Mouse (Mus musculus) forebrain, postnatal 0 days (tissue): ENCODE data around the gene Ssc5d. TPM values are rescaled to one million over a fixed set of nuclear protein-coding genes. Genes with fewer than 3 reads are reported as not detected.
"Not testable (repeated sequence)": the region's sequence is repeated elsewhere in the genome, so short reads cannot be mapped to it uniquely, and the experiment has no call there.

Experiments
- ATAC-seq: fragments of 200-750 bp; cut with Nextera tagmentation; 2 replicates; pipeline ENCODE4 v1.8.0; 2017; ENCODE audit warnings: mild to moderate bottlenecking, moderate library complexity
- DNase-seq: peaks from one replicate; pipeline ENCODE4 v3.0.0-alpha.2; 2015
- H3K27ac ChIP-seq: fragments of 300-500 bp; sonication (generic); 2 replicates; pipeline ENCODE4 v1.5.1; 2014; ENCODE audit warnings: low read depth, mild to moderate bottlenecking, antibody characterized with exemption, low read length, moderate library complexity, mixed read lengths
- H3K27me3 ChIP-seq: fragments of 300-500 bp; sonication (generic); 2 replicates; pipeline ENCODE4 v1.6.1; 2014; ENCODE audit warnings: mild to moderate bottlenecking, low read length, mixed read lengths; ENCODE audit not compliant: insufficient read depth
- H3K36me3 ChIP-seq: fragments of 300-500 bp; sonication (generic); 2 replicates; pipeline ENCODE4 v1.6.1; 2014; ENCODE audit warnings: mild to moderate bottlenecking, moderate library complexity; ENCODE audit not compliant: insufficient read depth
- H3K4me1 ChIP-seq: fragments of 300-500 bp; sonication (generic); 2 replicates; pipeline ENCODE4 v1.6.1; 2014; ENCODE audit warnings: antibody characterized with exemption; ENCODE audit not compliant: insufficient read depth
- H3K4me2 ChIP-seq: fragments of 300-500 bp; sonication (generic); 2 replicates; pipeline ENCODE4 v1.6.1; 2014; ENCODE audit warnings: low read depth, mild to moderate bottlenecking, moderate library complexity
- H3K4me3 ChIP-seq: fragments of 300-500 bp; sonication (generic); 2 replicates; pipeline ENCODE4 v1.5.1; 2014; ENCODE audit warnings: low read depth, low read length, mixed read lengths
- H3K9ac ChIP-seq: fragments of 300-500 bp; sonication (generic); 2 replicates; pipeline ENCODE4 v1.6.1; 2014; ENCODE audit warnings: mild to moderate bottlenecking
- H3K9me3 ChIP-seq: fragments of 300-500 bp; sonication (generic); 2 replicates; pipeline ENCODE4 v1.6.1; 2016; ENCODE audit warnings: low read length
- CTCF ChIP-seq: sonication (generic); IDR thresholded peaks from 2 replicates; pipeline ENCODE4 v1.5.1; 2016; ENCODE audit warnings: antibody characterized with exemption, control low read depth, low read depth
- WGBS: fragments of 180-500 bp; shearing (Covaris S2); extraction: QIAGEN DNeasy Blood & Tissue Kit; methylation state at CpG from one replicate; pipeline ENCODE4 v1.1.7; 2014; 5-methylcytosine and 5-hydroxymethylcytosine counted together
- polyA plus RNA-seq: library from polyadenylated mRNA; unstranded; fragments of >200 nt; fragmentation: Nextera tagmentation; extraction: Ambion mirVana; gene quantifications from 2 replicates; pipeline ENCODE4 v1.2.1, GENCODE M21; 2015
- total RNA-seq: library from RNA; depleted of rRNA; stranded (reverse); fragments of >200 nt; gene quantifications from 2 replicates; pipeline ENCODE4 v1.2.3, GENCODE M21; 2014; rRNA removed

Ssc5d gene
- total RNA-seq (0.54 and 1.7 TPM in 2 replicates), polyA plus RNA-seq (0.51 and 0.63 TPM in 2 replicates)

DNA sequence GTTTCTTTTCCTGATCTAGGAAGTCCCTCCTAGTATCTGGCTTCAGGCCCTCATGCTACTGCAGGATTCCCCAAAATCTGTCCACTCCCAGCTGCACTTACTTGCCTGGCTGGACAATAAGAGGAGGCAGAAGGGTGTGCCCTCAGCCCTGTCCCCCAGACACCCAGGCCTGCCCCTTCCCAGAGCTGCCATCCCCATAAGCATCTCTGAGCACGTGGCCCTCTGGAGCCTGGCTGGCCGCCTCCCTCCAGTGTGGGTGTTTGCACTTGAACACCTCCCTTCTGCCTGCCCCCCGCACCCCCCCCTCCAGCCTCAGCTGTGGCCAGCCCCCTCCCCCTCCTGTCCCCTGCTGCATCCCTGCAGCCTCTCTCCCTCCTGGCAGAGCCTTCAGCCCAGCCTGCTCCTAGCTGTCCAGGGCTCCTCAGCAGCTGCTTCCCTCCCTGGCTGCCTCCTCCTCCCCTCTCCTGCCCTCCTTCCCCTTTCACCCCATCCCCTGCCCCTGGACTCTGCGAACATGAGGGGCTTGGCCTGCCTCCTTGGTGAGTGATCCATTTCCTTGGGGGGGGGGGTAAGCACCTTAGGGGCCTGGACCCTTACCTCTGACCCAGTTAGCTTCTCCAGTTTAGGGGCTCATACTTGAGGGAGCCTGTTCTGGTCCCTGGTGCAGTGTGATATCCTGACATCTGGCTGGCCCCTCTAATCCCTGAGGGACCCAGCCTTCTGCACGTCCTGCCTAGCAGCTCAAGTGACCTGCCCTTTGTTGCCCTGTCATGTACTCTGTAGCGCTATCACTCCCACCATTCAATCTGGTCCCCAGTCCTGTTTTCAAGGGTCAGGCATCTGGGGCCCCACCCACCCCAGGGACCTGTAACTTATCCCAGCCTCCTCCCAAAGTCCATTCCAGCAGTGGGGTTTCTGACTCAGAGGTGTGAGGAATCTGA, at the start of gene Ssc5d:
Gene Ssc5d, plus strand, starts transcription at position 345 of the 941 bp plus-strand sequence.
- ATAC-seq (no peak), DNase-seq (no peak)
- Histone ChIP-seq H3K4me2 (peak within 1 kb of the TSS; percentile 97), H3K27me3 (no peaks in the 10 kb centered on the region), H3K27ac (peak within 1 kb of the TSS; percentile 96; the same call in 1 of the 2 replicates), H3K4me1 (peaks cover 28% of the 10 kb centered on the region; the same call in 1 of the 2 replicates), H3K36me3 (peaks cover 6% of the 10 kb centered on the region), H3K9ac (peak within 1 kb of the TSS; percentile 33; the same call in 1 of the 2 replicates), H3K9me3 (no peaks in the 10 kb centered on the region), H3K4me3 (no peak within 1 kb of the TSS)
- no peak for TF ChIP-seq CTCF
- 7% methylated on average over 6 of the region's 6 CpGs for WGBS

DNA sequence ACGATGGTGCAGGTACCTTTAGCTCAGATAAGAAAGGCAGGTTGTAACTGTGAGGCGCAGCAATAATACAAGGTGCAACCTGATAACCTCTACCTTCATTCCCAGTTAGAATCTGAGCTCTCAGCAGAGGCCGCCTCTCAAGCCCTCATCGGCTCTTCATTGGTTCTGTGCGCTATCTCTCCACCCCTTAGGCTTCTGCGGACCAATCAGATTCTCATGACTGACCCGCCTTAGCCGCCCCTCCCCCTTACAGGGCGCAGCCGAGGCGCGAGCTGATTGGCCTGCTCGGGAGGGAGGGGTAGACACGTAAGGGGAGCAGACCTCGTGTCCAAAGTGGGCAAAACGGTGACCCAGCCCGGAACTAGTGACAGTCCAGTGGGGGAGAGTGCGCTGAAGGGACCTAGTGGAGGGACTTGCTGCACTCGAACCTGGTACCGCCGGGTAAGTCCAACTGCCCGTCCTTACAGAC, 48.8 kb upstream of the Ssc5d start, which contains the start of gene Isoc2a:
Gene Isoc2a, plus strand, starts transcription at position 401 of the 469 bp plus-strand sequence.
- no peak for TF ChIP-seq CTCF
- peak within 1 kb of the TSS; percentile 83 for H3K4me2 ChIP-seq
- DNase-seq (peak; percentile 95), ATAC-seq (peak; percentile 100)
- H3K4me1 ChIP-seq: 0 out of 2 replicates have a peak, but pooled peaks cover 3% of the 10 kb centered on the region
- H3K4me3 ChIP-seq: peak within 1 kb of the TSS; percentile 51
- H3K27ac ChIP-seq: no peak within 1 kb of the TSS
- no peaks in the 10 kb centered on the region for H3K9me3 ChIP-seq
- under 1% methylated on average over 22 of the region's 22 CpGs for WGBS
- H3K27me3 ChIP-seq: no peaks in the 10 kb centered on the region
- H3K9ac ChIP-seq: peak within 1 kb of the TSS; percentile 49
- no peaks in the 10 kb centered on the region for H3K36me3 ChIP-seq

DNA sequence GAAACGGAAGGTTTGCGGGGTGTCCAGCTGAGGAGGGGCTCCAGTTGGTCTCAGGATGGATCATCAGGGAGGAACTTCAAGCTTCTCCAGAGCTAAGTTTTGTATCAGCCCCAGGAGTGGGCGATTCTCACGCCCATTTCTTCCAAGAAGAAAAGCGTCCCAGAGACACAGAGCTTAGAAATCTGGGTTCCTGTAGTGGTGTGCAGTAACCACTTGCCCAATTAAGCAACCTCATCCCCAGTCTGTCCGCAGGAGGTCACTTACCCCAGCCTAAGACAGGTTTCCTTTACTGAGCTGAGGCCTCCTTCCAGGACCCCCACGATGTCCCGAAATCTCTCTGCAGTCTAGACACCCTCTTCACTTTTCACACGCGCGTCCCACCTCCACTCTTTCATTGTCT, 48.4 kb upstream of the Ssc5d start:
- no peak for DNase-seq
- Histone ChIP-seq H3K9ac (peak overlapping the region; percentile 49), H3K4me3 (peak overlapping the region; percentile 51), H3K4me2 (peak overlapping the region; percentile 83), H3K4me1 (0 out of 2 replicates have a peak, but pooled peaks cover 3% of the 10 kb centered on the region), H3K27me3 (no peaks in the 10 kb centered on the region), H3K27ac (no peak overlapping the region), H3K36me3 (no peaks in the 10 kb centered on the region), H3K9me3 (no peaks in the 10 kb centered on the region)
- 8% methylated on average over 11 of the region's 11 CpGs for WGBS
- no peak; the same call in 1 of the 2 replicates for ATAC-seq
- no peak for TF ChIP-seq CTCF

DNA sequence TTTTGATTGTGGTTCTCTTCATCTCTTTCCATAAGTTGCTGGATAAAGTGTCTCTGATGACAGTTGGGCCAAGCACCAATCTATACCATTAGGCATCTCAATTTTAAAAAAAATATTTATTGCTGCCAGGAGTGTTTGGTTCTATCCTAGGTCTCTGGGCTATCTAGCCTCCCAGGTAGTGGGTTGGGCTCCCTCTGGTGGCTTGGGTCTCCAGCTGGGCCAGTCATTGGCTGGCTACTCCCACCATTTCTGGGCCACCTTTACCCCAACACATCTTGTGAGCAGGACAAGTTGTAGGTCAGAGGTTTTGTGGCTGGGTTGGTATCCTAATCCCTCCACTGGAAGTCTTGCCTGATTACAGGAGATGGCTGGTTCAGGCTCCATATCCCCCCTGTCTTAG, 47.4 kb upstream of the Ssc5d start:
- Histone ChIP-seq H3K4me3 (no peak overlapping the region), H3K27ac (no peak overlapping the region), H3K4me2 (no peak overlapping the region), H3K36me3 (no peaks in the 10 kb centered on the region), H3K4me1 (0 out of 2 replicates have a peak, but pooled peaks cover 3% of the 10 kb centered on the region), H3K9ac (no peak overlapping the region), H3K27me3 (no peaks in the 10 kb centered on the region), H3K9me3 (no peaks in the 10 kb centered on the region)
- no peak for TF ChIP-seq CTCF
- DNase-seq: no peak
- no peak for ATAC-seq

DNA sequence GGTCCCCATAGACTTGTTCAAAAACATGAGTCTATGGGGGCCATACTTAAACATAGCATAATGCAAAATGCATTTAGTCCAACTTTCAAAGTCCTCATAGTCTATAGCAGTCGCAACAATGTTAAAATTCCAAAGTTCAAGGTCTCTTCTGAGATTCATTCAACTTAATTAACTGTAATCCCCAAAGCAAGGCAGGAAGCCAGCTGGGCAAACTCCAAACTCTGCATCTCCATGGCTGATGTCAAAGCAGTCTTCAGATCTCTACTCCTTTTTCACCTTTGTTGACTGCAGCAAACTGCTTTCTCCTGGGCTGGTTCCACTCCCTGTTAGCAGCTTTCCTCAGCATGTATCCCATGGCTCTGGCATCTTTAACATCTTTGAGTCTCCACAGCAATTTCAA, 46.5 kb upstream of the Ssc5d start:
- DNase-seq, H3K4me3 ChIP-seq, H3K9me3 ChIP-seq, H3K27me3 ChIP-seq, H3K4me2 ChIP-seq, H3K9ac ChIP-seq, H3K27ac ChIP-seq, H3K36me3 ChIP-seq, H3K4me1 ChIP-seq, ATAC-seq: not testable (repeated sequence)
- 89% methylated on average over 1 of the region's 1 CpGs for WGBS

DNA sequence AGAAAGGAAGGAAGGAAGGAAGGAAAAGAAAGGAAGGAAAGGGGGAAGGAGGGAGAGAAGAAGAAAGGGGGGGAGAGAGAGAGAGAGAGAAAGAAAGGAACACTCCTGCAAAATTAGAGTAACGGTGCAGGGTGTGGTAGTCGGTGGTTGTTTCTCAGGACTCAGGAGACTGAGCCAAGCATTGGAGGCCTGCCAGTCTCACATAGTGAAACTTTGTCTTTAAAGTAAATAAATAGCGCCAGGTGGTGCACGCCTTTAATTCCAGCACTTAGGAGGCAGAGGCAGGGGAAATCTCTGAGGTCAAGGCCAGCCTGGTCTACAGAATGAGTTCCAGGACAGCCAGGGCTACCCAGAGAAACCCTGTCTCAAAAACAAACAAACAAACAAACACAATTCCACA, 38.9 kb upstream of the Ssc5d start:
- 59% methylated on average over 4 of the region's 4 CpGs for WGBS
- no peak for TF ChIP-seq CTCF

DNA sequence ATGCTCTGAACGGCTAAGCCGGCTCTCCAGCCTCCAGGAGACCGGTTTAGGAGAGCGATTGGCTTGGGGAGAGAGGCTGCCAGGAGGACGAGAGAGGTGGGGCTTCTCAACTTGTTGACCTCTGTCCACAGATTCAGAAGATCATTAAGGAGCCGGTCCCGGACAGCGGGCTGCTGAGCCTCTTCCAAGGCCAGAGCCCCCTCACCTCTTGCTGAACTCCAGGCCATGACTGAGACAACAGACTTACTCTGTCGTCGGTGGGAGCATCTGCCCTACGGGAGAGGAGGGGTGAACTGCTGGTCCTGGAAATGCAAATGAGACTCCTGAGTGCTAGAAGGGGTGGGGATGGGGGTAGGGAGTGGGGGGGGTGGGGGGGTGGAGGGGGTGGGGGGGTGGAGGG, 30.4 kb upstream of the Ssc5d start:
- H3K4me1 ChIP-seq: peaks cover 8% of the 10 kb centered on the region; the same call in 1 of the 2 replicates
- no peak for DNase-seq
- H3K4me3 ChIP-seq: no peak overlapping the region
- ATAC-seq: no peak
- no peak overlapping the region for H3K4me2 ChIP-seq
- H3K27ac ChIP-seq: no peak overlapping the region
- TF ChIP-seq CTCF: no peak
- no peak overlapping the region for H3K9ac ChIP-seq
- no peaks in the 10 kb centered on the region for H3K36me3 ChIP-seq
- no peaks in the 10 kb centered on the region for H3K27me3 ChIP-seq
- 74% methylated on average over 8 of the region's 11 CpGs for WGBS
- H3K9me3 ChIP-seq: no peaks in the 10 kb centered on the region

More for the DNA sequence above, 38.9 kb upstream of the Ssc5d start:
- Histone ChIP-seq H3K4me3 (no peak overlapping the region), H3K27me3 (no peaks in the 10 kb centered on the region), H3K9me3 (no peaks in the 10 kb centered on the region), H3K4me1 (no peaks in the 10 kb centered on the region), H3K27ac (no peak overlapping the region), H3K36me3 (no peaks in the 10 kb centered on the region), H3K9ac (no peak overlapping the region), H3K4me2 (no peak overlapping the region)
- DNase-seq (no peak), ATAC-seq (no peak)
